In the genomic region with DNA sequence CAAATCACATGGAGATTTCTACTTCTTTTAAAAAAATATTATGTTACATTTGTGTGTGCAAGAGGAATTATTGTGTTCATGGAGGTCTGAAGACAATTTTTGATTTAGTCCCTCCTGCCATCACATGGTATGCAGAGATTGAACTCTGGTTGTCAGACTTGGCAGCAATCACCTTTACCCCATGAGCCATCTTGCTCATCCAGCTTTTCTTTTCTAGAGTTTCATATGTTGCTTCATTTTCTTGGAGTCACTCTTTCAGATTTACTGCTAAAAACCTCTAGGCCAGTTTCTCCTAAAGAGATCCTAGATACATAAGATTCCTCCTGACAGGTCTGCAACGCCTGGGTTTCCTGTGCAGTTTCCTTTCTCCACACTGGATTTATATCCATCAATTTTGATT, we compare ENCODE assay signal across 7 mouse cellular contexts. TPM values are rescaled to one million over a fixed set of nuclear protein-coding genes. Genes with fewer than 3 reads are reported as not detected.
A peak's percentile ranks its signal among the peaks of the same experiment; 100 is the strongest.
DNase-seq lines count a peak whose midpoint lies in the region; ATAC-seq and TF ChIP-seq lines count a peak whose summit lies in the region.

No protein-coding gene starts in this region.

- 0 out of 2 replicates have a peak overlapping the region, but pooled peaks have one; percentile 76 for H3K9ac ChIP-seq in lung, postnatal 0 days (replicated peaks; ENCODE audit: low read depth)
- peak overlapping the region; percentile 52 for H3K9ac ChIP-seq in forebrain, embryonic 15.5 days (replicated peaks)
- no peak overlapping the region for H3K9ac ChIP-seq in liver, embryonic 14.5 days (replicated peaks)

- TF ChIP-seq EP300 in lung, postnatal 0 days (IDR thresholded peaks at IDR 0.05) = no peak
- no peak for TF ChIP-seq EP300 in liver, embryonic 14.5 days (IDR thresholded peaks at IDR 0.05; ENCODE audit: low read depth)

- H3K27me3 ChIP-seq in lung, postnatal 0 days (replicated peaks; ENCODE audit: insufficient read depth, low read length) = no peaks in the 10 kb centered on the region
- no peaks in the 10 kb centered on the region for H3K27me3 ChIP-seq in forebrain, embryonic 15.5 days
- H3K27me3 ChIP-seq in liver, embryonic 14.5 days (ENCODE audit: control insufficient read depth, insufficient read depth, low read length) = no peaks in the 10 kb centered on the region

- peaks cover 37% of the 10 kb centered on the region for H3K4me1 ChIP-seq in lung, postnatal 0 days (ENCODE audit: insufficient read depth, low read depth, low read length)
- H3K4me1 ChIP-seq in forebrain, embryonic 15.5 days = peaks cover 35% of the 10 kb centered on the region
- peaks cover 9 to 21% of the 10 kb centered on the region in 2 experiments; a peak in 3 of 4 replicates for H3K4me1 ChIP-seq in liver, embryonic 14.5 days (replicated peaks; ENCODE audit: control insufficient read depth in 2 of 2, insufficient read depth in 2 of 2, low read length in 1 of 2)

- no peaks in the 10 kb centered on the region for H3K36me3 ChIP-seq in lung, postnatal 0 days (ENCODE audit: insufficient read depth, low read length)
- H3K36me3 ChIP-seq in forebrain, embryonic 15.5 days = no peaks in the 10 kb centered on the region
- no peaks in the 10 kb centered on the region for H3K36me3 ChIP-seq in liver, embryonic 14.5 days (replicated peaks; ENCODE audit: control insufficient read depth, insufficient read depth, low read depth)

- no peak overlapping the region for H3K4me3 ChIP-seq in lung, postnatal 0 days (ENCODE audit: low read depth, low read length)
- peak overlapping the region; percentile 72 for H3K4me3 ChIP-seq in forebrain, embryonic 15.5 days
- H3K4me3 ChIP-seq in liver, embryonic 14.5 days (ENCODE audit: insufficient read depth in 1 of 2, low read depth in 2 of 2, low read length in 2 of 2) = no peak overlapping the region; a peak in 1 of 4 replicates

- peak overlapping the region; percentile 89 for H3K4me2 ChIP-seq in lung, postnatal 0 days (replicated peaks; ENCODE audit: low read depth, low read length)
- peak overlapping the region; percentile 71 for H3K4me2 ChIP-seq in forebrain, embryonic 15.5 days (replicated peaks)
- H3K4me2 ChIP-seq in liver, embryonic 14.5 days (ENCODE audit: low read depth) = peak overlapping the region; percentile 78

- H3K9me3 ChIP-seq in lung, postnatal 0 days (ENCODE audit: low read length) = no peaks in the 10 kb centered on the region
- H3K9me3 ChIP-seq in forebrain, embryonic 15.5 days = no peaks in the 10 kb centered on the region
- H3K9me3 ChIP-seq in liver, embryonic 14.5 days (ENCODE audit: control insufficient read depth, low read length) = no peaks in the 10 kb centered on the region

- no peak for TF ChIP-seq CTCF in lung, postnatal 0 days (IDR thresholded peaks at IDR 0.05)
- no peak for TF ChIP-seq CTCF in liver, embryonic 14.5 days (IDR thresholded peaks at IDR 0.05; ENCODE audit: low read depth)

- no peak for ATAC-seq in lung, postnatal 0 days
- no peak for ATAC-seq in forebrain, embryonic 15.5 days (replicated peaks)
- no peak for ATAC-seq in liver, embryonic 14.5 days (ENCODE audit: insufficient read depth)
- no peak for ATAC-seq in monocyte, adult 5-6 weeks (replicated peaks; ENCODE audit: insufficient number of reproducible peaks, low FRiP score, low TSS enrichment, poor library complexity, severe bottlenecking)

- H3K27ac ChIP-seq in lung, postnatal 0 days (ENCODE audit: low read length) = peak overlapping the region; percentile 99
- H3K27ac ChIP-seq in forebrain, embryonic 15.5 days (replicated peaks) = peak overlapping the region; percentile 90
- no peak overlapping the region for H3K27ac ChIP-seq in liver, embryonic 14.5 days

- WGBS in lung, postnatal 0 days = 18% methylated on average over 1 of the region's 1 CpGs
- 45% methylated on average over 1 of the region's 1 CpGs for WGBS in forebrain, embryonic 15.5 days
- 32% methylated on average over 1 of the region's 1 CpGs for WGBS in liver, embryonic 14.5 days (ENCODE audit: insufficient replicate concordance)

- DNase-seq in lung, postnatal 0 days (ENCODE audit: low spot score) = no peak
- no peak for DNase-seq in lung, postnatal 25 days (ENCODE audit: low spot score)
- no peak for DNase-seq in liver, embryonic 14.5 days (ENCODE audit: low read depth in 3 of 3, low spot score in 3 of 3)
- DNase-seq in thymus, postnatal 0 days (ENCODE audit: low spot score) = no peak
- no peak for DNase-seq in thymus, postnatal 14 days

RNA-seq across cellular contexts. Expression of a gene that starts 7.3 kb away (rescaled TPM):
- 38.6 and 44.0 TPM in 2 replicates for polyA plus RNA-seq in lung, postnatal 0 days (2015; fragmentation: Nextera tagmentation; extraction: Ambion mirVana)
- 31.9 and 32.6 TPM in 2 replicates for polyA plus RNA-seq in forebrain, embryonic 15.5 days (2015; fragmentation: Nextera tagmentation; extraction: Ambion mirVana)
- polyA plus RNA-seq in liver, embryonic 14.5 days (2012; rRNA removed) = 4.4 and 5.1 TPM in 2 replicates
- 2.7 and 5.0 TPM in 2 replicates for polyA plus RNA-seq in liver, embryonic 14.5 days (2014; fragmentation: Nextera tagmentation; extraction: Ambion mirVana)
- 12.3 and 14.8 TPM in 2 replicates for polyA plus RNA-seq in thymus, postnatal 0 days (2015; fragmentation: Nextera tagmentation; extraction: Ambion mirVana)
- total RNA-seq in monocyte, adult 5-6 weeks (2017) = 44.4 to 60.3 TPM (median 52.9 TPM) in 3 replicates

RNA-seq across cellular contexts. Expression of a gene that starts 49.0 kb away (rescaled TPM):
- polyA plus RNA-seq in lung, postnatal 0 days (2015; fragmentation: Nextera tagmentation; extraction: Ambion mirVana) = 24.8 and 30.0 TPM in 2 replicates
- 20.2 and 21.1 TPM in 2 replicates for polyA plus RNA-seq in forebrain, embryonic 15.5 days (2015; fragmentation: Nextera tagmentation; extraction: Ambion mirVana)
- polyA plus RNA-seq in liver, embryonic 14.5 days (2012; rRNA removed) = 4.9 and 5.1 TPM in 2 replicates
- 5.6 and 7.2 TPM in 2 replicates for polyA plus RNA-seq in liver, embryonic 14.5 days (2014; fragmentation: Nextera tagmentation; extraction: Ambion mirVana)
- polyA plus RNA-seq in thymus, postnatal 0 days (2015; fragmentation: Nextera tagmentation; extraction: Ambion mirVana) = 28.8 TPM in 2 replicates
- 27.1 to 48.1 TPM (median 29.4 TPM) in 3 replicates for total RNA-seq in monocyte, adult 5-6 weeks (2017)
